Mouse (Mus musculus) adrenal gland, postnatal 25 days (tissue): Measurements from ENCODE around the gene Capn12. TPM values are rescaled to one million over a fixed set of nuclear protein-coding genes. Genes with fewer than 3 reads are reported as not detected.

Experiments
- DNase-seq: peaks from one replicate; pipeline ENCODE4 v3.0.0; 2021; ENCODE audit warnings: mixed read lengths
- total RNA-seq: library from RNA; stranded (reverse); gene quantifications from 2 replicates; pipeline ENCODE4 v1.2.3, GENCODE M21; 2021

Capn12 gene
- total RNA-seq, 1 experiment from 2014 or later, result 0.21 TPM

DNA sequence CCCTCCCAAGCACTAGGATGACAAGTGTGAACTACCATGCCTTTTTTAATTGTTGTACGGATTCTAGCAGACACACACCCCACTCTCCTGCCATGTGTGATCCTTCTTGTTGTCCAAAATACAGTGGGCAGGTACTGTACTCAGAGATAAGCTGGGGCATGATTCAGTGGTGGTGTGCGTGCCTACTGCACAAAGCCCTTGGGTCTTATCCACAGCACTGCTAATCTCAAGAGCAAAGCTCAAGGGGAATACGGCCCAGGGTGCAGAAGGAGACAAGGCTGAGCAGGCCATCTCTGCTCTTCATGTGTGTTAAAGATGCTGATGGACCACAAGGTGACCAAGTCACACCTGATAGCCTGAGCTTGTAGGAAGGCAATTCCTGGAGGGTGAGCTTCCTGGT lies 40.0 kb downstream of the Capn12 start:
- DNase-seq, result no peak

DNA sequence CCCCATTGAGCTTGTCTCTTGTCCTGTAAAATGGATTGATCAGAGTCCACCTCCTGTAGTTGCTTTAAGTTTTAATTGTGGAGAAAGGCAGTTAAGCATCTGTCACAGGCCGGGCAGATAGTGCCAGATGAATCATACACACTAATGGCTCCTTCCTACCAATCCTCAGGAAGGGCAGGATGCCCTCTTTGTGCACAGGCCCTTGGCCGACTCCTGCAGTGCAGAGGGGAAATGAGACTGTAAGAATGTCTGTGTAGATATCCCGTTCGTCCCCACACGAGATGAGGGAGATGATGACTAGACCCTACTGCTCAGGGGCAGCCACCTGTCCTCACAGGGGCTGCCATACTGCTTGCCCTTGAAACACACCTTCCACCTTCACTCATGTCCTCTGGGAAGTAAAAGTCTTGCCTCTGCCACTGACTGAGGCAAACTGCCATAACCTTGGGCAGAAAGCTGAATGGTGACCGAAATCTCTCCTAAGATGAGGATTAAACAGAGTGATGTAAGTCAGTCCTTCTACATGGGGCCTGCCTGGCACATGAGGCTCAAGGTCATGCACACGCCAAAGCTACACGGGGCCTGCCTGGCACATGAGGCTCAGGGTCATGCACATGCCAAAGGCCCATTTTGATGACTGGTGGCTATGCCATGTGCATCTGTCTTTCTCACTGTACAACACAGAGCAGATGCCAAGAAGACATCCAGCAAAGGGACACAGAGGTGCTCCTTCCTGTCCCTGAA lies 40.7 kb downstream of the Capn12 start:
- peak; percentile 51 for DNase-seq

DNA sequence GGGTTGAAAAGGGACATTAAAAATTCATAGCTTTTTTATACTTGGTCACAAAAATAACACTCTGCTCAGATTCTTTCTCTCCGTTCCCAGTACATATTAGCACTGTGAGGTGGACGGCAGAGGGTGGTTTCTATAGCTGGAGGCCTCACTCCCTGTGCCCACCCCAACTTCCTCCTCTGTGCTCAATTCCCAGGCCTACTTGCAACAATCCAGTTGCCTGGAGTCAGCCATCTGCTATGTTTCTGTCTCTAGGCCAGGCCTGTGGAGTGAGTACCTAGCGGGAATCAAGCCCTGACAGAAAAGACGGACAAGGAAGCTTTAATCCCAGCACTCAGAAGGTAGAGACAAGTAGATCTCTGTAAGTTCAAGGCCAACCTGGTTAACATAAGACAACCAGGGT lies 41.4 kb downstream of the Capn12 start:
- DNase-seq, result no peak

DNA sequence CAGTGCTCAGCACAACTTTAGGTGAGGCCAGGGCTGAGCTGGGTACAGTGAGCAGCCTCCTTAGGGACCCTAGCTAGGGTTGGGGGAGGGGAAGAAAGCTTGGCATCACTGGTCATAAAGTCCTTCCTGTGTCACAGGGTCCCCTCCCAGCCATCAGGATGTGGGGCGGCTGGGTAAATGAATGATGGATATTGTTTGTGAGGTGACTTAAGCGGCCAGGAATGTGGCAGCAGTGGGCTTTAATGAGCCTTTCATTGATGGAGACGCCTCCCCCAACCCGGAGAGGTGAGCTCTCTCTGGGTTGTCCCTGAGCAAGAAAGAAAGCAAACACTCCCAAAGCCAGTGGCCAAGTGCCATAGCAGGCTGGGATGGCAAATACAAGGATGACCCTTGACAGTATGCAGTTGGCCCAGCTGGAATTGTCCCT lies 42.7 kb downstream of the Capn12 start:
- no peak for DNase-seq

DNA sequence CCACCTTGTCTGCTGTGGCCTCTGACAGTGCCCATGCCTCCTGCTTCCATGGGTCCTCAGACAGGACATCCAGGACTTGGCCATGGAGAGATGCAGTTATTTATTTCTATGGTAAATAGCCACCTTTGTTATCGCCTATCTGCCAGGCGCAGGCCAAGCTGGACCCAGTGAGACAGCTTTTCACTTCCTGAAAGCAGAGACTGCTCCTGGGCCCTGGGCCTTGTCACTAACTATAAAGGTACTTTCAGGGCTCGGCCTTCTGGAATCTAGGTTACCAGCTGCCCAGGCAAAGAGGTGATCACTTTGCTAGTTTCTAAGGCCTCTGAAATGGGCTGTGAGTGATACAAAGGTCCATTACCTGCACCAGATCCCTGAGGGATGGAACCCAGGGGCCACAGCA lies 43.6 kb downstream of the Capn12 start:
- no peak for DNase-seq

DNA sequence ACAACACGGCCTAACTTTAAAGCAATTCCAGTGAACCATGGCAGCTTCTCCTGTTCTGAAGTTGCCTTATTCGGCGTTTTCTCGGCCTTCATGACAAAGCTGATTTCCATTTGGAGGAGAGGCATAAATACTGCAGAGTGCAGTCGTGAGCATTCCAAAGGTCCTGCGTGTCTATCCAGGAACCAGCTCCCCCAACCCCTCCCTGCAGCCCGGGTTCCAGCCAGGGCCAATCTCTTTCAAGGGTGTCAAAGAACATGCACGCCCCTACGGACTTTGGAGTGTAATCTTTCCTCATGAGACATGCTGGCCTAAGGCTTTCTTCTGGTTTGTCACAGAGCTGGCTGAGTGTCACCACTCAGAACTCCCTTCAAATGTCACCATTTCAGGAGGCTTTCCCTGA lies 44.1 kb downstream of the Capn12 start:
- peak; percentile 73 for DNase-seq

DNA sequence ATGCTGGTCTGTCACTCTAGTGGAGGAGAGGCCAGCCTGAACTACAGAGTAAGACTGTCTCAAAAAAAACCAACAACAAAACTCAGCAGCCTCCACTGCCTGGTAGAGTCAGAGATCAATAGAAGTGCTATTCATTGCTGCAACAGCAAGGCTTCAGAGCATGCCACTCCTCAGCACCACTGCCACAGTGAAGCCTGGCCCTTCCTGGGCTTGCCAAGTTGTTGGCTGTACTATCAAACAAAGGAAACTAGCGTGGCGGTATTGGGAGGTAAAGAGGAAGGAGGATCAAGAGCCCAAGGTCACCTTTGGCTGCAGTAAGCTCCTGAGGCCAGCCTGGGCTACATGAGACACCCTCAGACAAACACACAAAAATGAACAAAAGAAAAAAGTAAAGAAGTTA lies 45.0 kb downstream of the Capn12 start:
- DNase-seq, result no peak

DNA sequence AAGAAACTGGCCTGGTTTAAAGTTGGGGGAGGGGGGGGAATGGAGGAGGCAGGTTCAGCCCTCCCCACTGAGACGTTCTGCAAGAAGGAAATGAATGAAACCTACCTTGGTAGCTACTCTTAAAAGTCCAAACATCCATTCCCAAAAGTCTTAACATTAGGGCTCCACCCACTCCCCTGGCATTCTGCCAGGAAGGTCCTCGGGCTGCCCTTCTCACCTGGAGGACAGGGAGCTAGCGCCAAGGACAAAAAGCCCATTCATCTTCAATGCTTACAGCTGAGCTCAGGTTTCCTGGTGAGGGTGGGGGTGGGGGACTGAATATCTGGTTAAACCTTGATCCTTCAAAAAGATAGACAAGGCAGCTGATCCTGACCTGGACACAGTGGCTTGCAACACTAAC lies 48.2 kb downstream of the Capn12 start:
- DNase-seq, result no peak

DNA sequence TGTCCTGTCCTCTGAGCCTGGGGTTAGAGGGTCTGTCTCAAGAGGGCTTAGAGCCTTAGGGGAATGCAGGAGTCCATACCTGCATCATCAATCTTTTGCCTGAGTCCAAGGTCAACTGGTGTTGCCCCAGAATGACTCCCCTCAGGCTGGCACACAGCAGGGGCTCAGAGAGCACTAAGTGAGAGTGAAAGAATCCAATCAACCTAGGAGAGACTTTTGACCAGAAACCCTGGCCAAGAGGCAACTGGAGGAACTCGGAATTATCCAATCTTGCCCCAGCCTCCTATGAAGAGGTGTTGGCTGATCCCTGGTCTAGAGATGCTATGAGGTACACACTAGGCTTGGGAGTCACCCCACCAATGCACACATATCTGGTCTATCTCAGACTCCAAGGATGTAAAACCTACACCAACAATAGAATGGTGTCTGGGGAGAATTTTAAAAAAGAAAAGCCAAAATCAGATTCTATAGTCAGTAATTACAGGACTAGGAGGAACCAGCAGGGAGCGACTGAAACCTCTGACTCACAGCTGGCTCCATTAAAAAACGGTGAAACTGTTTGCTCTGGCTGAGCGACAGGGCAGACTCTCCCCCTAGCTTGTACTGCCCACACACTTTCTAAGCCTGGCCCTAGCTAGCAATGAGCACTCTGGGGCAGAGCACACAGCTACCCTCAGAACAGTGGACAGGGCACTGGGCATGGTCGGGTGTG lies 49.3 kb downstream of the Capn12 start:
- no peak for DNase-seq

DNA sequence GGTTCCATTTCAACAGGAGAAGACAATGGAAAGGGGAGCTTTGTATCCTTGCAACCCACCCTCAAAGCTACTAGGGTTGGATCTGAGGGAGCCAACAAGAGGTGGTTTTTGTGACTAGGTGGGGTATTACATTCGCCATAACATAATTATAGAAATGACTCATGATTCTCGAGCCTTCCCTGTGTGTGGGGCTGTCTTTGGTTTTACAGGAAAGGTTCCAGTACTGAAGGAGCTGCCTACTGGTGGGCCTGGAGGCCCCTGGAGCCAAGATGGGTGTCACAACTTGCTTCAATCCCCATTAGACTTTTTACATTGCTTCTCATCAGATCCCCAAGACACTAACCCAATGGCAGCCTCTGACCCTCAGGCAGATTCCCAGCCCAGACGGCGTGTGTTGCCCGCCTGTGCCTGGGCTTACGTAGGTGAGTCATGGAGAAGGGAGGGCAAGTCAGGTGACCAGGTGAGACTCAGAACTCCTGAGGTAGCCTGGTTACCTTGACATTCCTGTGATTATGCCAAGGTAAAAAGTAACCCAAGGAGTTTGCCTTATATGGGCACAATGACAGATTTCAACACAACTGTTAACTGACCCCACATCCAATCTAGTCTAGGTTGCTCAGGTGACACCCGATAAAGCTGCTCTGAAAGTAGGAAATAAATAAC lies 49.9 kb downstream of the Capn12 start:
- no peak for DNase-seq

DNA sequence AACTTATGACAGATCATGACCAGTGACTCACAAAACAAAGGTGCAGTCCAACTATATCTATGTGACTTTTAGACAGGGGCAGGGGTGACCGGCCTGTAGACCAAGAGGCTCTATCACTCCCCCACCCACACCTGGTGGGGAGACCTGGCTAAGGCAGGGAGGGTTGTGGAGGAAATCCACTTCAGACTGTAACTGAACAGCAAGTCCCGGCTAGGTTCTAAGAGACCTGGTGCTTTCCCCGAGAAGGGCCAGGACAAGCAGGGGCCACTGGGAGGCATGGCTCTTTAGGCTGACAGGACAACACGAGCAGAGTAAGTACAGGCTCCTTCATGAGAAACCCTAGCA lies 50.4 kb downstream of the Capn12 start:
- DNase-seq, result no peak

DNA sequence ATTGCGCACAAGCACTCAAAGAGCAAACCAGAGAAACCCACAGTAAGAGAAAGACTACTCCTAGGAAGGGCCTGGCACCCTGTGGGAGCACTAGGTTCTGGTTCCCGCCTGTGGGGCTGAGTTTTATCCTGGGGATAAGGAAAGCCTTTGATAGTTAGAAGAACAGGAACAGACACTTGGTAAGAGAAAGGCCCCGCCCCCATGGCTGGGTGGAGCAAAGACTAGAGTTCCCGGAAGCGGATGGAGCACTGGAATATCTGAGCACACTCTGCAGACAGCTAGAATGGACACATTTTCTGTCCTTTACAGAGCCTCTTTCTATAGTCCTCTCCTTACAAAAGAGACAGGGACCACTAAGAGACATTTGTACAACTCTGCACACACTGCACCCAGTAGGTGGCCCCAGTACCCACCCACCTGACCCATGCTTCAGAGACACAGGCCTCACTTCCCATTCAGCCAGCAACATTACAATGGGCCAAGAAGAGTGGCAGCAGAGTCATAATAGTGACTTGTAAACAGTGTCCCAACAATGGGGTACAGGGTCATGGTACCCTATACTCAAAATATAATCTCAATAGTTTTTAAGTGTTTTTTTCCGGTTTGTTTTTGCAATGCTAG lies 51.3 kb downstream of the Capn12 start:
- peak; percentile 36 for DNase-seq

DNA sequence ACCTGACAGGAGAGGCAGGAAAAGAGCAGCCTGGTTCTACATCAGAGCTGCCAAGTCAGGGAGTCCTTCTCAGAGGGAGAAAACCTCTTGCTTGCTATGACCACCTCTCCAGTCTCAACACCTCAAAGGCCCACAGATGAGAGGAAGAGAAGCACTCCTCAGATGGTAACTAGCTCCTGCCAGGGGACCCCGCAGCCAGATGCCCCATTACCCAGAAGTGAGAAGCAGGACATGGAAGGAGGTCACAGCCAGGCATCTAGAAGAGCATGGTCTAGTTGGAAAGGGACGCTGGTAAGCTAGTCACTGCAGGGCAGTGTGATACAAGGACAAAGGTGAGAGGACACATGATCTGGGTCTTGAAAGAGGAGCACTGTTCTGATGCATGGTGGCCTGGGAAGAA lies 52.6 kb downstream of the Capn12 start:
- no peak for DNase-seq

DNA sequence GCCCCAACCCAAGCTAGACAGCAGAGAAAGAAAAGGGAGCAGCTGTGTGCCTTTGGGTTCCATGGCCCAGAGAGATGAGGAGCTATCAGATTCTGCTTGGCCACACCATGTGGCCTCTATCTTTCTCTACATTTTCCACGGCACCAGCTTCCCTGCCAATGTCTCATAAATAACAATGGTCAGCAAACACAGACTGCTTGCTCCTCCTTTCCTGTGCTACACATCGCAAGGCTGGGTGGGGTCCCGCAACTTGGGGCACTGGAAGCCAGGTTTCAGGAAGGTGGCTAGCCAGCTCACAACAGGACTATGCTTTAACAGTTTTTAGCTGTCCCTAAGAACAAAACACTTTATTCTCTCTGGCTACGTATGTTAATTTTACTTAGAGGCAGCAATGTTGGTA lies 55.6 kb downstream of the Capn12 start:
- no peak for DNase-seq

DNA sequence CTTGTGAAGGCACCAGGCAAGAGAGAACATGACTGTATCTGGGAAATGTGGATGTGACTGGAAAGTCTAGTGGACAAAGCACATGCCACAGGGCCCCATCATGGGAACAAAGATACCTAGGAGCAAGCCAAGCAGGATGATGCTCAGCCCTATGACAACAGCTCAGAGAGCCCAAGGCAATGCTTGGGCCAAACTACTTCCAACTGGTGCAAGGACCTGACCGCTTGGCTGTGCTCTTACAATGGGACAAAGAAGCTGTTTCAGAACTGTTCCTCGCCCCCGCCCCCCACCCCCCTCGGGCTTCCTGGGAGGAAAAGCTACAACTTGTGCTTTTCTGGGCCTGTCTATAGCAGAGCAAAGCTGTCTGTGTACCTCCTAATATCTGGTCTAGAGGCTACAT lies 57.4 kb downstream of the Capn12 start:
- DNase-seq, result no peak

DNA sequence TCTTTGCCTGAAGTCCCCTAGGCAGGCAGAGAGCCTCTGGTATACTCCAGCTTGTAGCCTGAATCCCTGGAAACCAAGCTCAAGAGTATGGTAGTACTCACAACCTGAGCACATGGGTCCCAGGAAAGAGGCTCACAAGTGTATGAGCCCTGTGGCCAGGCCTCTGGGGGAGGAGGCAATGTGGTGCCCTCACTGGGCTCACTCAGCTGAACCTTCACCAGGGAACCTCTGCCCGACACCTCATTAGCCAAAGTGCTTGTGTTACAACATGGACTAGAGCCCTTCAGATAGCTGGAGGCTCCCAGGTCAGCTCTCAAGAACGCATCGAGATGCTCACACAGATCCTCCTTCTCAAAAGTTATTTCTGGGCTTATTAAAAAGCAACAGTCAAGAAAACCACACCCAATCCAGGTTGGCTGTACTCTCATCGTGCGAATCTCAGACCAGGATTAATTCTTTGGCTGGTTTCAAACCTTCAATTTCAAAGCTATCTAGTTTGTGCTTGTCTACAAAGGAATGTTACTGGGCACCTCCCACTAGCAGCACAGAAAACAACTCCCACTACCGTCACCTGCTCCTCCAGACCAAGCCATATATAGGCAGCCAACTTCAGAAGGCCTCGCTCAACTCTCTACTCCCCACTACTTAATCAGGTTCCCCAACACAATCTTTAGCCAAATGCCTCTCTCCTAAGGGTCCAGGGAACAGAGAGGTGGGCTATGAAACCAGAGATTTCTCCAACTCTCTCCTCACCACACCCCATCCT lies 58.4 kb downstream of the Capn12 start:
- no peak for DNase-seq

DNA sequence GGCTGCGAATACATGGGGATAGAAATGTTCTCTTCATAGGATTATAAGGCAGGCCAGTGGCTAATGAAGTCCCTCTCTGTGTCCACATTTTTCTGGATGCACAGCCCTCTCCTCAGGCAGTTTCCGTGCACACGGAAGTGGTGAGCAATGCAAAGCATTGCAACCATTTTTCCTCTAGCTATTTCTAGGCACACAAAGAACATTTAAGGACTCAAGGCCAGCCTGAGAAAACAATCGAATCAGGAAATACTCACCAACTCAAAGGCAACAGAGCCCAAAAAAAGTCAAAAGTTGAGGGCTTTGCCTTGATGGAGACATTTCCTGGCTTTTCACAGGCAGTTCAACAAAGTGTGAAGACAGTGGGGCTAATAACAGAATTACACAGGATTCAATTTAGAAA lies 59.9 kb downstream of the Capn12 start:
- no peak for DNase-seq

DNA sequence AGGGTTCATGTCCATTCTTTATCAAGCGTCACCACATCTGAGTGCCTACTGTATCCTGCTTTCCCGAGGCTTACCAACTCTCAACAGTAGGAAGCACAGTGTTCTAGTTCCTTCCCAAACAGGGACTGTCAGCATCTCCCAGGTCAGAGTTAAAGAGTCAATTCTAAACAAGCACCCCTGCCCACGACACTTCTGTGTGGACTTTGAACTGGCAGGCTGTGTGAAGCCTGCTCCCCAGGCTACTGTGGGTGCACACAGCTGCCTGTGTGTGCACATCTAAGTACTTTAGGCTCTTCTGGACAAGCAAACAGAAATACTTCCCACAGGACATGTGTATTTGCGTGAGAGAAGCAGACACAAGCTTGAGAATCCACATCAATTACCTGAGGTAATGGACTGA lies 60.3 kb downstream of the Capn12 start:
- no peak for DNase-seq
